Mouse (Mus musculus) adipocyte (in vitro differentiated cells): ENCODE data around the gene Mid1.

Experiments
- DNase-seq: peaks from one replicate; pipeline ENCODE4 v3.0.0-alpha.2; 2016; ENCODE audit warnings: low spot score

The Mid1 gene

DNA sequence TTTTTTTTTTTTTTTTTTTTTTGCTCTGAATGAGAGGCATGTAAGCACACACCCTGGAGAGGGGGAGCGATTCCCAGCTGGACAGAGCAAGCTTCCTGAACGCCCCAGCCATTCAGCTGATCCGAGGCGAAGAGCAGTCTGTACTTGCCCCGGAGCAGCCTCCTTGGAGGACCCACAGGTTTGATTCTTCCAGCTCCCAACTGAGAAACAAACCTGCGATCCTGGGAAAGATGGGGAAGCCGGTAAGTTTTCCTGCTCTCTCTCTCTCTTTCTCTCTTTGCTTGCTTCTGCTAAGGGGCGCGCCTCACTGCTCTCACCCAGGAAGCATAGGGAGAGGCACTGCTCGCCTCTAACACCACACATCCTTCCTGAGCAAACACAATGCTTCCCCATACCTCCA is at the start of gene Mid1:
Gene Mid1 (plus strand): TSS at position 69 of the 400 bp plus-strand sequence.
- DNase-seq: peak; percentile 22

DNA sequence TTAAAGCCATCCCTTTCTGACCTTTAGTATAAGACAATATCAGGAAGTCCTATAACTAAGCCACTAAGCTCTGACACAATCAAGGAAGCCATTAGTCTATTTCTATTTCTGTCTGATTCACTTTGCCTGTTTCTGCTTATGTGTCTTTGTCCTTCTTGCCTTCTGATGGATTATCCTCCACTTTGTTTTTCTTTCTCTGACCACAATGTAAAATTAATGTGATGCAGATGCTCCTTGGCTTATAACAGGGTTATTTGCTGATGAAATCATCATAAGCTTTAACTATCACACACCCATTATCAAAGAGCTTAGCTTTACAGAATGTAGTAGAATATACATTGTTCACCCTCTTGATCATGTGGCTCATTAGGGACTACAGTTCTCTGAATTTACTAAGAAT is 11.9 kb upstream of the Mid1 start:
- DNase-seq: no peak

DNA sequence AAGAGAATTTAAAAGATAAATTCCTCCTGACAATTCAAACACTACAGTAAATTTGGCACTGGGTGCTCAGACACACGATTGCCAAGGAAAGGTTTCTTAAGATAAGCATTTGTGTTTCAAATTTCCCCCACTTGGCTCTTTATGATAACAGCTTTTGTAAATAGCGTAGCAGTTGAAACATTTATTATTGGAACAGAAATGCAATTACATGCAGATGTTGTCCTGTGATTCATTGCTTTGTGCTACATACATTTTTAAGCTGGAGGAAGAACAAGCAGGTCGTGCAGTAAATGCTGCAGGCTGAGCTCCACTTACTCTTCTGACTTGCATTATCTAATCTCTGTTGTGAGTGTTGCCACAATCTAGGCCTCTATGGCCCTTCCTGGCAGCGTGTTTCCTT is 8.7 kb upstream of the Mid1 start:
- no peak for DNase-seq

- no peak for DNase-seq
Measured at GRCm38 (mm10) chrX:169685731-169686130, 732 bp downstream of the Mid1 start.

DNA sequence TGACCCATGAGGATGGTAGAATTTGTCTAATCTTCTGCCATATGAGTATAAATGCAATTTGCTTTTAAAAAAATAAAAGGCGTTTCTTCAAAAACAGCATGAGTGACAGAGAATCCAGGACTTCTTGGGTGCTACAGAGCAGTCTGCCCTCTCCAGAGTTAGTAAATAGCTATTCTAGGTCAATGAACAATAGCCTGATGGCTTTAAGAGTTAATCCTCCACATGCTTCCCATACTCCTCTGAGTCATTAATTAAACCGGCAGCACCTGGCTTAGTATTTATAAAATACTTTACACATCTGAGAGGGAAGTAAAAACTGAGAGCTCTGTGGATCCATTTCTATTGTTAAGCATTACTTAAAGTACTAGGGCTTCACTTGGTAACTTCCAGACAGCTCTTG is 6.2 kb downstream of the Mid1 start:
- no peak for DNase-seq

GRCm38 (mm10) chrX:169691675-169692074 is 6.7 kb downstream of the Mid1 start:
- DNase-seq: peak; percentile 34

DNA sequence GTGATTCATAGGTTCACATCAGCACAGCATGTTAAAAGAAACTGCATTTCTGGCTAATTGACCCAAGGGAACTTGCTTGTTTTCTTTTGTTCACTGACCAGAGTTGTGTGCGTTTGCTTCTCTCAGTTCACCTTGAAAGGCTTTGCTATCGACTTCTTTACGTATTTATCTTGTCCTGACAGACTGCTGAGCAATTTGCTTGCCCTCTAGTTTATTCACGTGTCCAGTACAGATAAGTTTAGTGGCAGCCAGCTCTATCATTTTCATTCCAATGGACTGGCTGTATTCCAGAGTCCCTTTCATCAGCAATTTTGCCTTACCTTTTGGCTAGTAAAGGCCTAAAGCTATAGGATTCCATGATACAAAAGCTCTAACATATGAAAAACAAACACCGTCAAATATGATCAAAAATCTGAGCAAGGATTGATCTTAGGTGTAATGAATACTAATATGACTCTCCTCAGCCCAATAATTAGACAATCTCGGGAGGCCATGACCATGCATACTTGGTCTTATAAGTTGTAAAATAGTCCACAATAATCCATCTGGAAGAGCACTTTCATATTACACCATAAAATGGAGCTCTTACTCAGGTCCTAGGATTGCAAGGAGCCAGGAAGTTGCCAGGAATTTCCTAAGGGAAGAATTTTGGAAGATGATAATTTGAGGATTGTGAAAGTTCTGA is 7.4 kb downstream of the Mid1 start:
- DNase-seq: peak; percentile 16

DNA sequence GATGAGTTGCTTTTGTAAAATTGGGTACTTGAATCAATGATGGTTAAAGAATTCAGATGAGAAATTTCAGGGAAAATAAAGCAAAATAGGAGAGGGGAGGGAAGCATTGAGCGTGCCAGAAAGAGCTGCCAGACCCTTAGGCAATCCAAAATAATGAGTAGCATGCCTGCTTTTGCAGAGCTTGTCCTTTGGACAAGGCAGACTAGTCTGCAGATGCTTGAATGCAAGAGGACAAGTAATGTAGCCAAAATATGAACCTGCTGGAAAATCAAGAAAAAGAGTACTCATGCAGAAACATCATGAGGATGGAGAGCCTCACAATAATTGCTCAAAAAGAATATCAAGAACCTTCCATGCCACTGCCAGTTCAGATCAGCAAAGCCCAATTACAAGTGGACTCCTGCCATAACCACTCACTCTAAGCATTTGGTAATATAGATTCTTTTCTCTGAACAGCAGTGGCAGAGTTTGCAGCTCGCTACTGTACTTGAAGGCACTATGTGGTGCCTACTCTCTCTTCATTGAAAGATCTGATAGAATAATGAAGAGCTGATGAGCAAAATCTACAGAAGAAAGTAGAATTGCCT is 19.1 kb downstream of the Mid1 start:
- DNase-seq: peak; percentile 37

DNA sequence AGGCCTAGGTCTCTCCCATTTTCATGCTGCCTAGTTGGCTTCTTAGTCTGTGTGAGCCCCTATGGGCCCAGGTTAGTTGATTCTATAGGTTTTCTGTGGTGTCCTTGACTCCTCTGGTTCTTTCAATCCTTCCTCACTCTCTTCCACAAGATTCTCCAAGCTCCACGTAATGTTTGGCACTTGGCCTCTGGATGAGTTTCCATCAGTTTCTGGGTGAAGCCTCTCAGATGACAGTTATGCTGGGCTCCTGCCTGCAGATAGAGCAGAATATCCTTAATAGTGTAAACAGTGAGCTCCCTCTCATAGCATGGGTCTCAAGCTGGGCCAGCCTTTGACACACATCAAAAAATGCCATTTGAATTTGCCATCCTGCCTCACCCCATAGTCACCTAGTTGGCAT is 38.5 kb downstream of the Mid1 start:
- DNase-seq: peak; percentile 25

DNA sequence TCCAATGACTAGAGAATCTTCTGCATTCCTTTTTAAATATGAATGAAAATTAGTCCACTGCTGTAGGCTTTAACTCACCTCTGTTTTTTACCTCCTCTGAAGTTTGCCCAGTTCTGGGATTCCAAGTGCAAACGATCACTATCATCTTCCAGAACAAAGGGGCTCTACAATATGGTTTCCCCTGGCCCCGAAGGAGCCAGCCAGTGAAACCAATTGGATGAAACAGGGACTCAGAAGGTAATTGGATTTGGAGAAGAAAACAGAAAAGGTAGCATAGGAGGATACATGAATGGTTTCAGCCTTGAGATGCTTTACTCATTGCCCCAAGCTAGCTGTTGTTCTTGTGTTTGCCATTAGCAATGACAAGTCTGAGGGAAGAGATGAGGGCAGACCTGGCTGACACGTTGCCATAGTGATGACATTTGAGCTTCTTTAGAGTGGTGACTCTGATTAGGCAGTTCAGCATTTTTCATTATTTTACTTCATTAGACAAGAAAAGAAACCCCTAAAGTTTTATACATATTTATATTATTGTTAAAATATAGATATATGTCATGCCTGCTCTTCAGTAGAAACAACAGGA is 50.5 kb downstream of the Mid1 start:
- DNase-seq: no peak

DNA sequence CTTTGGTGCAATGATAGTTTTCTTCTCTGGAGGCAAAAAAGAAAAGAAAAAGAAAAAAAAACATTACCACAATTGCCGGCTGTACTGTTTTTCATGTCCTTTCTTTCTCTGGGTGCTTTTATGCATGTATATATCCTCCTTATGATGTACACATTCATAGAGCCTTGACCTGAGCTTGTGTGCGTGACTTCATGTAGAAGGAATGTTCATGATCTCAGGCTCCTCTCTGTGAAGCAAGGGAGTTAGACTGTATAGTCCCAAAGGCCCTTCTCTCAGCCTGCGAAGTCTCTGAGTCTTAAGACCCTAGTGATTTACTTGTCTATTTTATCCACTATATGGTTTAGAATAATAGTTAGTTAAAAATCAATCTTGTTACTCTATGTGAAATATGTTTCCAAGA is 73.0 kb downstream of the Mid1 start:
- no peak for DNase-seq

DNA sequence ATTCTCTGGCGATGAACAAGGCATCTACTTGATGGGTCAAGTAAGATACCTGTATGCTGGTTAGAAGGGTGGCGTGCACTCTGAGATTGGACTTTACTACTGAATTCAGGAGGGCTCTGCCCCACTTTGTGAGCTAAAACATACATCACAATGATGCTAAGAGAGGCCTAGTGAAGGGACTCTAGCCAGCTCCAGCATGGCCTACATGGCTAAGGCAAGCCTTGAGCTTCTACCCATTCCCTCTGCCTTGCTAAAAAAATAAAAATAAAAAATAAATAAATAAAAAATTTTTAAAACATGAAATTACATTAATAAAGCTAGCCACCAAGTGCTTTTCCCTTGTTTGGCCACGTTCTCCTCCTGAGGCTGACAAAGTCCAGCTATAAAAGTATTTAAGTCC is 94.5 kb downstream of the Mid1 start, which contains the start of gene 4933400A11Rik:
Gene 4933400A11Rik (minus strand): TSS at position 101 of the 400 bp plus-strand sequence.
- no peak for DNase-seq

- no peak for DNase-seq
Measured at GRCm38 (mm10) chrX:169789702-169790101, 104.7 kb downstream of the Mid1 start.

DNA sequence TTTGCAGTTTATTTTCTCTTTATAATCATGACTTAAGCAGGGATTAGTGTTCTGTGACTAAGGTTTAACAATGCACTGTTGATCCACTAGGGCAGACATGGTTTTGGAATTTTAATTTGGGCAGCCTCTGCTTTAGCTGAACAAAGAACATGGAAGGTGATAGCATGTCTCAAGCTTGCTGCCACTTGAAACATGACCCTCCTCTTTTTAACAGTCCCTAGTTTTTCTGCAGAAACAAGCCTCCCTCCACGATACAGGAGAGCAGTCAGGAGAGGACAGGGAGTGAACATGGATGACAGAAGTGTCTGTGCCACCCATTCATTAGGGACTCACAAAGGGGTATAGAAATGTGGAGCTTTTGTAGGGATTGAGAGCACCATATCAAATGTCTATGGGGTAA is 107.9 kb downstream of the Mid1 start:
- no peak for DNase-seq

GRCm38 (mm10) chrX:169794421-169794820 is 109.4 kb downstream of the Mid1 start:
- DNase-seq: peak; percentile 45

DNA sequence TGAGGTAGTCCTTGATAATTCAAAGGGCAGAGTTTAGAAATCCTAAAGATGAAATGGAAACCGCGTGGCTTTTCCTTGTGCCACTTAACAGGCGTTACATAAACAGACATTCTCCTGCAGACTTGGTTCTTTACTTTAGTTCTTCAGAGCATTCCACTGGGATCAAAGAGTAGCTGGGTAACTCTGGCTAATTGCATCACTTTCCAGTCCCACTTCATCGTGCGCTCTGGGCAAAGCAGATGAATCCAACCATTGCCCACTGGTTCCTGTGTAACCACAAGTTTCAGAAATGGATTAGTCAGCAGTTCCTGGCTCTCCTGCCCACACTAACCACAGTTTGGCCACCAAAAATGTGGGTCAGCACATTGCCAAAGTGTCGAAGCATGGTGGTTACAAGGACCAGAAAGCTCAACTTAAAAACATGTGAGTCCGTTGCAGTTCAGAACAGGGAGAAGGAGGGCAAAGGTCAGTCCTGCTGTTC is 109.9 kb downstream of the Mid1 start:
- DNase-seq: peak; percentile 62

- peak; percentile 38 for DNase-seq
Measured at GRCm38 (mm10) chrX:169797148-169797547, 112.1 kb downstream of the Mid1 start.

DNA sequence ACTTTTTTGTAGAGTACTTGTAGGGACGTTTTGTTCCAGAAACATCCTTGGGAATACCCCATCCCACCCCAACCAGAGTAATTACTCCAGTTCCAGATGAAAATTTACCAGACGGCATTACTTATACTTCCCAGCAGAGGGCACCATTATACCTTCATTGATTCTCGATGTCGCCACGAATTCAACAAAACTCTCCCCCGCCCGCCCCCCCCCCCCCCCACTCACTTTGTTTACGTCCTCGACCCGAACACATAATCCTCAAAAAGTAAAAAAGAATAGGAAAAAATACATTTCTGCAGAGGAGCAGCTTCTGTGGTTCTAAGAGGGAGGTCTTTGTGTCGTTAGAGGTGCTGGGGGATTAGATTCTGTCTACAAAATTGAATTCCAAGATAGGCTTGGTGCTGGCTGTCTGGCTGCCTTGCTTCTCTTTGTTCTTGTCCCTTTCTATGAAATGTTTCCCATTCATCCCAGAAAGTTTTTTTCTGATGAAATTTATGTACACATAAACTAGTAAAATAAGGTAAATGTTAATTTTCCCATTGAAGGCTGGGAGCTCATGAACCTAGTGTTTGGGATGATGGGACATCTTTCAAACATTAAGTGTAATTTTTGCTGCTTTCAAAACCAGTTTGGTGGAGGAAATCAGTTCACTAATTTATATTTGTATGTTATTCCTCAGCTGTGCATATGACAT is 114.1 kb downstream of the Mid1 start:
- DNase-seq: peak; percentile 61

- DNase-seq: no peak
Measured at GRCm38 (mm10) chrX:169800238-169800637, 115.2 kb downstream of the Mid1 start.

DNA sequence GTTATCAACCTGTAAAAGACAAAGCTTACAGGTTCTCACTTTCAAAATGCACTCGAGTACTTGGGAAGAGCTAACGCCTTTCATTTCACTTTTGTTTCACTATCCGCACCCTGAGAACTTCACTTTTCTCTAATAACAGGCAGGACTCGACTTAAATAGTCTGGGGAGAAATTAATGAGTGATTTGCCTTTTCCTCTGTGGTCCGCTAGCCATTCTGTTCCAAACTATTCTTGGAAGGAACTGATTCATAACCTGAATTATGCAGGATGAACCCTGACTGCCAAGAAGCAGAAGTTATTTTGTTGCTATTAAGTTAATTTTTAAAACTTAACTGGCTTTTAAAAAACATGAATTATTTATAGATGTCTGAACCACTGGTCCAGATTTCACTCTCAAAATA is 120.8 kb downstream of the Mid1 start:
- DNase-seq: peak; percentile 18

- peak; percentile 68 for DNase-seq
Measured at GRCm38 (mm10) chrX:169807744-169808143, 122.7 kb downstream of the Mid1 start.

- no peak for DNase-seq
Measured at GRCm38 (mm10) chrX:169811318-169811717, 126.3 kb downstream of the Mid1 start.

- DNase-seq: no peak
Measured at GRCm38 (mm10) chrX:169811783-169812182, 126.8 kb downstream of the Mid1 start.
